Mouse (Mus musculus) forebrain, embryonic 14.5 days (tissue): ENCODE measurements around the gene Pdha1. TPM values are rescaled to one million over a fixed set of nuclear protein-coding genes. Genes with fewer than 3 reads are reported as not detected.

Source experiments
- ATAC-seq: fragments of 200-750 bp; cut with Nextera tagmentation; 2 replicates; pipeline ENCODE4 v1.8.0; 2017; ENCODE audit warnings: mild to moderate bottlenecking, moderate library complexity
- DNase-seq: peaks from one replicate; pipeline ENCODE4 v3.0.0-alpha.2; 2015; ENCODE audit warnings: low spot score
- H3K27ac ChIP-seq: fragments of 300-500 bp; sonication (generic); 2 replicates; pipeline ENCODE4 v1.5.1; 2014; ENCODE audit warnings: low read depth, mild to moderate bottlenecking, control low read depth, low read length, moderate library complexity
- H3K27me3 ChIP-seq: fragments of 300-500 bp; sonication (generic); replicated peaks from 2 replicates; pipeline ENCODE4 v1.6.1; 2014; ENCODE audit warnings: low read length, control low read depth, mixed read lengths; ENCODE audit not compliant: control insufficient read depth, insufficient read depth
- H3K36me3 ChIP-seq: fragments of 300-500 bp; sonication (generic); 2 replicates; pipeline ENCODE4 v1.6.1; 2014; ENCODE audit warnings: low read length, control low read depth; ENCODE audit not compliant: control insufficient read depth, insufficient read depth
- H3K4me1 ChIP-seq: fragments of 300-500 bp; sonication (generic); 2 replicates; pipeline ENCODE4 v1.6.1; 2014; ENCODE audit warnings: antibody characterized with exemption, low read length, control low read depth; ENCODE audit not compliant: control insufficient read depth, insufficient read depth
- H3K4me2 ChIP-seq: fragments of 300-500 bp; sonication (generic); 2 replicates; pipeline ENCODE4 v1.6.1; 2014; ENCODE audit warnings: mild to moderate bottlenecking, control low read depth, low read length
- H3K4me3 ChIP-seq: fragments of 300-500 bp; sonication (generic); 2 replicates; pipeline ENCODE4 v1.5.1; 2014; ENCODE audit warnings: low read depth, low read length, control low read depth
- H3K9ac ChIP-seq: fragments of 300-500 bp; sonication (generic); 2 replicates; pipeline ENCODE4 v1.6.1; 2014; ENCODE audit warnings: mild to moderate bottlenecking, low read length, control low read depth, moderate library complexity
- H3K9me3 ChIP-seq: fragments of 300-500 bp; sonication (generic); replicated peaks from 2 replicates; pipeline ENCODE4 v1.6.1; 2016; ENCODE audit warnings: low read length, control low read depth, mixed read lengths; ENCODE audit not compliant: control insufficient read depth
- WGBS: fragments of 180-500 bp; shearing (Covaris S2); extraction: QIAGEN DNeasy Blood & Tissue Kit; methylation state at CpG from one replicate; pipeline ENCODE4 v1.1.7; 2014; 5-methylcytosine and 5-hydroxymethylcytosine counted together
- polyA plus RNA-seq: library from polyadenylated mRNA; unstranded; fragments of >200 nt; fragmentation: Nextera tagmentation; extraction: Ambion mirVana; gene quantifications from 2 replicates; pipeline ENCODE4 v1.2.1, GENCODE M21; 2014

Pdha1 gene
- polyA plus RNA-seq = 107 and 125 TPM in 2 replicates

GRCm38 (mm10) chrX:160137861-160138717 lies at the start of gene Pdha1:
Gene Pdha1, minus strand, starts transcription at chrX:160138413.
- Histone ChIP-seq H3K27me3 (no peaks in the 10 kb centered on the region), H3K4me3 (peak within 1 kb of the TSS; percentile 56), H3K27ac (peak within 1 kb of the TSS; percentile 71), H3K4me2 (peak within 1 kb of the TSS; percentile 55), H3K9ac (peak within 1 kb of the TSS; percentile 68), H3K36me3 (no peaks in the 10 kb centered on the region), H3K4me1 (0 out of 2 replicates have a peak, but pooled peaks cover 6% of the 10 kb centered on the region), H3K9me3 (no peaks in the 10 kb centered on the region)
- DNase-seq (peak; percentile 94), ATAC-seq (peak; percentile 99)
- 32% methylated on average over 63 of the region's 67 CpGs for WGBS

- no peak for ATAC-seq
Measured at GRCm38 (mm10) chrX:160179032-160179431, 40.8 kb upstream of the Pdha1 start.

DNA sequence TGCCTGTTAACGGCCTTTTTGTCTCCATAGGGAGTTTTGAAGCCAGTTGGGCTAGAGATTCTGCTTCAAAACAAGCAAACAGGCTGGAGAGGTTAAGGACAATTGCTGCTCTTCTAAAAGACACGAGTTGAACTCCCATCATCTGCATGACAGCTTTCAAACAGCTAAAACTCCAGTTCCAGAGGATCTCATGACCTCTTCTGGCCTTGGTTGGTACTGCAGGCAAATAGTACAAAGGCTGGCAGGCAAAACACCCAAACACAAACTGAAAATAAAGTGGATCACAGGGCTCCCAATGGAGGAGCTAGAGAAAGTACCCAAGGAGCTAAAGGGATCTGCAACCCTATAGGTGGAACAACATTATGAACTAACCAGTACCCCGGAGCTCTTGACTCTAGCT lies 31.9 kb upstream of the Pdha1 start:
- no peak overlapping the region for H3K4me2 ChIP-seq
- 17% methylated on average over 2 of the region's 3 CpGs for WGBS
- no peak overlapping the region for H3K27ac ChIP-seq
- no peaks in the 10 kb centered on the region for H3K4me1 ChIP-seq
- no peak overlapping the region for H3K9ac ChIP-seq
- DNase-seq = peak; percentile 75
- ATAC-seq = peak; percentile 54; the same call in 1 of the 2 replicates
- H3K4me3 ChIP-seq = no peak overlapping the region
- no peaks in the 10 kb centered on the region for H3K36me3 ChIP-seq
- no peaks in the 10 kb centered on the region for H3K27me3 ChIP-seq
- no peaks in the 10 kb centered on the region for H3K9me3 ChIP-seq

More at GRCm38 (mm10) chrX:160179032-160179431, 40.8 kb upstream of the Pdha1 start:
- H3K27me3 ChIP-seq = no peaks in the 10 kb centered on the region
- 66% methylated on average over 3 of the region's 3 CpGs for WGBS
- no peak overlapping the region for H3K27ac ChIP-seq
- H3K4me1 ChIP-seq = no peaks in the 10 kb centered on the region
- H3K9ac ChIP-seq = no peak overlapping the region
- H3K4me3 ChIP-seq = no peak overlapping the region
- no peak for DNase-seq
- H3K36me3 ChIP-seq = no peaks in the 10 kb centered on the region
- no peak overlapping the region for H3K4me2 ChIP-seq
- no peaks in the 10 kb centered on the region for H3K9me3 ChIP-seq

DNA sequence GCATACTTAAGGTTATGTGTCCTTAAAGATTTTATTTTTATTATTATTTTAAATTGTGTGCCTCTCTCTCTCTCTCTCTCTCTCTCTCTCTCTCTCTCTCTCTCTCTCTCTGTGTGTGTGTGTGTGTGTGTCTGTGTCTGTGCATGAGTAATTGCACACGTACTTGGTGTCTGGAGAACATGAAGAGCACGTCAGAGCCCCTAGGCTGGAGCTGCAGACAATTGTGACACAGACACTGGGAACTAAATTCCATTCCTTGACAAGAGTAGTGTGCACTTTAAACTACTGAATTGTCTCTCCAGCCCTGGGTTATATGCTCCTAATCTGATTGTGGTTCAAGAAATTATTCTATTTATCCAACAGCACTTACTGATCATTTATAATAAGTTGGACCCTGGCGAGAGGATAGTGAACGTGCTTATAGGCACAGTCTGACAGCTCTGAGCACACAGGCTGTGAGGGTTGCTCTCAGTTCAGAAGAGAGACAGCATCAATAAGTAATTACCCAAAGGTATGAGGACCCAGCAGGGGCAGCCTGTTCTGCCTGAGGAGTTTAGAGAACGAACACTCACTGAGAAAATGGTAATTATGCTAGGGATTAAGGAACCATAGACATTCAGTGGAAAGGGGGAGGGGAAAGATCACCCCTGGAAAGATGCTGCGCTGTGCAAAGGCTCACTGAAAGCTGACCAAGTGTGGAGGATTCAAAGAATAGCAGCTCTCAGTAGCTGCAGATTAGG lies 28.2 kb upstream of the Pdha1 start:
- Histone ChIP-seq H3K4me2 (no peak overlapping the region), H3K27ac (no peak overlapping the region), H3K9me3 (no peaks in the 10 kb centered on the region), H3K4me1 (no peaks in the 10 kb centered on the region), H3K9ac (no peak overlapping the region), H3K4me3 (no peak overlapping the region), H3K27me3 (no peaks in the 10 kb centered on the region), H3K36me3 (no peaks in the 10 kb centered on the region)
- 24% methylated on average over 6 of the region's 6 CpGs for WGBS
- ATAC-seq = peak; percentile 44; the same call in 1 of the 2 replicates
- peak; percentile 31 for DNase-seq

DNA sequence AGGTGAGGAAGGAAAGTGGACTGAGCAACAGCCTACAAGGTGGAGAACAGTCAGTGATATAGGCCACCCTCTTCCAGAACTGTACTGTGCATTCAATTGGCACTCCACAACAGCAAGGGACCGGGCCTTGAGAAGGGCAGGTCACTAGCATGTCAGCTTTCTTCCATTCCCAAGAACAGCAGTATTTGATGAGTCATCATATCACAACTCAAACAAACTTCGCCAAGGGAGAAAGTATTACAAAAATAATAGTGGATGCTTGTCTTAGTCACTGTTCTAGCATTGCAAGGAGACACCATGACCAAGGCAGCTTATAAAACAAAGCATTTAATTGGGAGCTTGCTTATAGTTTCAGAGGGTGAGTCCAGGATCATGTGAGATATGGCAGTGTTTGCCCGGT lies 26.0 kb upstream of the Pdha1 start:
- no peak overlapping the region for H3K27ac ChIP-seq
- H3K4me1 ChIP-seq = no peaks in the 10 kb centered on the region
- no peaks in the 10 kb centered on the region for H3K27me3 ChIP-seq
- no peak overlapping the region for H3K9ac ChIP-seq
- ATAC-seq (no peak), DNase-seq (no peak)
- H3K4me3 ChIP-seq = no peak overlapping the region
- no peak overlapping the region for H3K4me2 ChIP-seq
- 85% methylated on average over 3 of the region's 3 CpGs for WGBS
- no peaks in the 10 kb centered on the region for H3K36me3 ChIP-seq
- no peaks in the 10 kb centered on the region for H3K9me3 ChIP-seq

- Histone ChIP-seq H3K9me3 (no peaks in the 10 kb centered on the region), H3K4me3 (no peak overlapping the region), H3K36me3 (no peaks in the 10 kb centered on the region), H3K27ac (no peak overlapping the region), H3K4me1 (no peaks in the 10 kb centered on the region), H3K27me3 (no peaks in the 10 kb centered on the region), H3K4me2 (no peak overlapping the region), H3K9ac (no peak overlapping the region)
- DNase-seq (peak; percentile 46), ATAC-seq (no peak)
- WGBS = 55% methylated on average over 4 of the region's 4 CpGs
Measured at GRCm38 (mm10) chrX:160153147-160153815, 15.1 kb upstream of the Pdha1 start.

DNA sequence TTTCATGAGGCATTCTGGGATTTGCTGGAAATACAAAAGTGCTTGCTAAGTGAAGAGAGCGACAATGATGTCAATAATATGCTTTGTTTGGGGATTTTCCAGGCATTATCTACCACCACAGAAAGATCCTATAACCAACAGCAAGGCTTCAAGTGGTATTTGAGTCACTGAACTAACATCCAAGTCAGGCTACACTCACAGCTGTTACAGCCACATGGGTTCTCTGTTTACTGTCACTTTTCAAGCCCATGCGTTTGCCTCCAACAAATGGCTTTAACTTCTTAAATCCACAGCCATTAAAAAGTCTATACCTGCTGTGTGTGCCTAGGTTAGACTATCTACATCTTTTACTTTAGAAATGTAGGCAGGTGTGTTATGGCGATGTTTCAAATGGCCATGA lies 10.6 kb upstream of the Pdha1 start:
- no peaks in the 10 kb centered on the region for H3K4me1 ChIP-seq
- ATAC-seq (no peak), DNase-seq (no peak)
- H3K9ac ChIP-seq = no peak overlapping the region
- no peak overlapping the region for H3K4me3 ChIP-seq
- H3K36me3 ChIP-seq = no peaks in the 10 kb centered on the region
- H3K27me3 ChIP-seq = no peaks in the 10 kb centered on the region
- no peak overlapping the region for H3K4me2 ChIP-seq
- no peak overlapping the region for H3K27ac ChIP-seq
- H3K9me3 ChIP-seq = no peaks in the 10 kb centered on the region
- WGBS = 90% methylated on average over 3 of the region's 3 CpGs

DNA sequence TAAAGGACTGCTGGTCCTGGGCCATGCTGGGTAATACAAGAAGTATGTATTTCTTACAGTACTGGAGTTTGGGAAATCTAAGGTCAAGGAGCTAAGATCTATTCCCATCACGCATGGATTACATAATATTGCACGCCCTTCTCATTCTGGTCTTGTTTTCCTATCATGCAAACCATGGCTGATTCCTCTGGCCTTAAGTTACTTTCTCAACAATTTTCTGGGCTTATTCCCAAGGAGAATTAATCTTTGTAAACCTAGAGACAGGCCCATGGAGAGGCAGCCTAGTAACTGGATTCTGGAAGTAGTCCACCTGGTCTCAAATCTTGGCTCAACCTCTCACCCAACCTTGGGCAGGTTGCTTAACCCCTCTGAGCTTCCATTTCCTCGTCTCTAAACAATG lies 9.2 kb upstream of the Pdha1 start:
- no peak for DNase-seq
- H3K27ac ChIP-seq = no peak overlapping the region
- ATAC-seq = no peak
- no peaks in the 10 kb centered on the region for H3K9me3 ChIP-seq
- H3K9ac ChIP-seq = no peak overlapping the region
- H3K4me3 ChIP-seq = no peak overlapping the region
- 82% methylated on average over 3 of the region's 3 CpGs for WGBS
- no peak overlapping the region for H3K4me2 ChIP-seq
- no peaks in the 10 kb centered on the region for H3K36me3 ChIP-seq
- H3K27me3 ChIP-seq = no peaks in the 10 kb centered on the region
- no peaks in the 10 kb centered on the region for H3K4me1 ChIP-seq
